Mouse (Mus musculus): ENCODE results near the gene Oprm1. TPM values are rescaled to one million over a fixed set of nuclear protein-coding genes. Genes with fewer than 3 reads are reported as not detected.
A peak's percentile ranks its signal among the peaks of the same experiment; 100 is the strongest.
"Not testable (repeated sequence)": the region's sequence is repeated elsewhere in the genome, so short reads cannot be mapped to it uniquely, and the experiment has no call there.

Oprm1 gene
- total and polyA plus RNA-seq, 2 experiments from 2014 or later, result 2.4 to 12.3 TPM

DNA sequence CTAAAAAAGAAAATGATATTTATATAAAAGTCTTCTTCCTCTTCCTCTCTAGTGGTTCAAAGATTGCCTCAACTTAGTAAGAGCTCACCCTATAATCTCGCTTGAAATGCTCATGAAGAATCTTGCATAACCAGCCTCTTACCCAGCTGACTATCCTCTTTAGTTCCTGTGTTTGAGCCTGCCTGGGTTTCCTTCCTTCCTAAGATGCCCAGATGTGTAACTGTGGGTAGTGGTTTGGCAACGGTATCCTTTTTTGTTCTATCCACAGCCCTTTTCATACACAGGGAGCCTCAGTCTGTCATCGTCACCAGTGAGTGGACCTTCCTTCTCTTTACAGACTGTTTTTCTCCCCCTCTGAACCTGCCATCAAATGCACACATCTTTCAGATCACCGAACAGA, 227.9 kb downstream of the Oprm1 start:
- WGBS, result 87% methylated on average over 4 of the region's 4 CpGs
- DNase-seq (no peak), ATAC-seq (no peak)
- H3K9ac ChIP-seq, result no peak overlapping the region
- no peaks in the 10 kb centered on the region for H3K27me3 ChIP-seq (ENCODE audit: insufficient read depth, low read length)
- H3K27ac ChIP-seq (ENCODE audit: low read depth, low read length), result no peak overlapping the region
- H3K4me3 ChIP-seq (ENCODE audit: low read depth, low read length), result no peak overlapping the region
- TF ChIP-seq CTCF (IDR thresholded peaks at IDR 0.05; ENCODE audit: low read depth), result no peak
- no peaks in the 10 kb centered on the region for H3K36me3 ChIP-seq (ENCODE audit: insufficient read depth)
- H3K4me1 ChIP-seq (ENCODE audit: insufficient read depth), result no peaks in the 10 kb centered on the region
- H3K9me3 ChIP-seq (ENCODE audit: low read length), result no peaks in the 10 kb centered on the region
- no peak overlapping the region for H3K4me2 ChIP-seq (ENCODE audit: low read depth)

DNA sequence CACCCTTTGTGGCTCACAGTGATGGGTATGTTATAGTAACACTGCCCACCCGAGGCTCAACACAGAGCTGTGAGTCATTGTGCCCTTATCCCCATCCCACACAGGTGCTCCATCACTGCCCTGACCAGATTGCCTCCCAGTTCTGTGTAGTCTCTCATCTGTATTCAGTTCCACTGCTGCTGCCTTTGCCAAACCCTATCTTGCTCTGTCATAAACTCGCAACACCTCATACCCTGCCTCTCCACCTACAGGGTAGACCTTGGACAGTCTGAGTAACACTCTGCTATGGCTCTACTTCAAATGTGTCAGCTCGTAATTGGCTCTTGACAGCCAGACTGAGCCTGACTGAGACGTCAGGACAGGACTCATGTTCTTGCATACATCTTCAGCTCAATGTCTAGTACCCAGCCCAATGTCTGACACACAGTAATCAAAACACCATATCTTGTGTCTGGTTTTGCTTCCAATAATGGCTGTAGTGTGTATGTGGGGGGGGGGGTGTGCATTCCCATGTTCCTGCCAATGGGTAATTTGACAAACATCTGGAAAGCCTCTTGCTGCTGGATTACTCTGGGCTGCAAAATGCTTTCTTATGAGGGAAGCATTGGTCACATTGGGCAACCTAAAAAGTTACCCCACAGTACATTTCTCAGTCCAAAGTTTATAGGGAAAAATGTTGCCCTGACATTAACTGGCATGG, 229.2 kb downstream of the Oprm1 start:
- peak; percentile 47 for ATAC-seq
- Histone ChIP-seq H3K4me3 (ENCODE audit: low read depth, low read length) (no peak overlapping the region), H3K27me3 (ENCODE audit: insufficient read depth, low read length) (no peaks in the 10 kb centered on the region), H3K27ac (ENCODE audit: low read depth, low read length) (no peak overlapping the region), H3K9me3 (ENCODE audit: low read length) (no peaks in the 10 kb centered on the region), H3K4me2 (ENCODE audit: low read depth) (no peak overlapping the region), H3K36me3 (ENCODE audit: insufficient read depth) (no peaks in the 10 kb centered on the region), H3K9ac (no peak overlapping the region), H3K4me1 (ENCODE audit: insufficient read depth) (no peaks in the 10 kb centered on the region)
- no peak for DNase-seq
- 65% methylated on average over 4 of the region's 4 CpGs for WGBS
- no peak for TF ChIP-seq CTCF (IDR thresholded peaks at IDR 0.05; ENCODE audit: low read depth)

DNA sequence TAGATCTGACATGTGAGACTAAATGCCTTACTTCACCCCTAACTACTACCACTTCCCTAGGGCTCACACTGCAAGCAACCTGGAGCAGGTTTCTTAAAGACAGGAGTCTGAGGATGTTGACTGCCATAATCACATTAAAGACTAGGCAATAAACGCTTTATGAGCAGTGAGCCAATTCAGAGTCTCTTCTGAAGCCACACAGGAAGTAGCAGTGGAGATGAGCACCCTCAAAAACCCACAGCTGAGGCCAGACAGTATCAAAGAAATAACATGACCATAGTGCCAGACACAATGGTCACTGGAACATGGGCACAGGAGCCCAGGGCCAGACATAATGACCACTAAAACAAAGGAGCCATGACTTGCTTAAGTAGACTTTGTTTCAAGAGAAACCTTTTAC, 230.2 kb downstream of the Oprm1 start:
- no peaks in the 10 kb centered on the region for H3K9me3 ChIP-seq (ENCODE audit: low read length)
- ATAC-seq, result no peak
- no peak for TF ChIP-seq CTCF (IDR thresholded peaks at IDR 0.05; ENCODE audit: low read depth)
- H3K4me3 ChIP-seq (ENCODE audit: low read depth, low read length), result no peak overlapping the region
- no peak overlapping the region for H3K4me2 ChIP-seq (ENCODE audit: low read depth)
- no peaks in the 10 kb centered on the region for H3K27me3 ChIP-seq (ENCODE audit: insufficient read depth, low read length)
- DNase-seq, result no peak
- 87% methylated on average over 1 of the region's 1 CpGs for WGBS
- no peak overlapping the region for H3K9ac ChIP-seq
- no peak overlapping the region for H3K27ac ChIP-seq (ENCODE audit: low read depth, low read length)
- H3K4me1 ChIP-seq (ENCODE audit: insufficient read depth), result no peaks in the 10 kb centered on the region
- H3K36me3 ChIP-seq (ENCODE audit: insufficient read depth), result no peaks in the 10 kb centered on the region

DNA sequence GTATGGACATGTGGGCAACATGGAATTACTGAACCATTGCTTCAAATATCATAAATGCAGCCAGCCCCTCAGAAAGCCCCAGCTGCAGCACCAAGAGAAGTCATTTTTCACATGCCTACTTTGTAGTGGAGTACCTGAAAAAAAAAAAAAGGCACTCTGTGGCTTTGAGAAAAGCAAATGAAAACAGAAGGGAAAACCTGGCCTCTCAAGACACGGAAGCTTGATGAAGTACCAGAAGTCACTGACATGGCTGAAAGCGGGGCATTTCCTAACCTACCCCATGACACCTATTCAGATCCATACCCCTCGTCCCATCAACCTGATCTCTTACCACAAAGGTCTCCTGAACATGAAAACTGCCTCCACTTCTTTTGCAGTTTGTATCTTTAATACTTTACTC, 238.6 kb downstream of the Oprm1 start:
- ATAC-seq (no peak), DNase-seq (no peak)
- H3K9me3 ChIP-seq (ENCODE audit: low read length), result no peaks in the 10 kb centered on the region
- H3K36me3 ChIP-seq (ENCODE audit: insufficient read depth), result no peaks in the 10 kb centered on the region
- H3K27me3 ChIP-seq (ENCODE audit: insufficient read depth, low read length), result no peaks in the 10 kb centered on the region
- H3K9ac ChIP-seq, result no peak overlapping the region
- no peaks in the 10 kb centered on the region for H3K4me1 ChIP-seq (ENCODE audit: insufficient read depth)
- no peak overlapping the region for H3K4me2 ChIP-seq (ENCODE audit: low read depth)
- no peak overlapping the region for H3K27ac ChIP-seq (ENCODE audit: low read depth, low read length)
- WGBS, result 87% methylated on average over 3 of the region's 3 CpGs
- no peak for TF ChIP-seq CTCF (IDR thresholded peaks at IDR 0.05; ENCODE audit: low read depth)
- H3K4me3 ChIP-seq (ENCODE audit: low read depth, low read length), result no peak overlapping the region

DNA sequence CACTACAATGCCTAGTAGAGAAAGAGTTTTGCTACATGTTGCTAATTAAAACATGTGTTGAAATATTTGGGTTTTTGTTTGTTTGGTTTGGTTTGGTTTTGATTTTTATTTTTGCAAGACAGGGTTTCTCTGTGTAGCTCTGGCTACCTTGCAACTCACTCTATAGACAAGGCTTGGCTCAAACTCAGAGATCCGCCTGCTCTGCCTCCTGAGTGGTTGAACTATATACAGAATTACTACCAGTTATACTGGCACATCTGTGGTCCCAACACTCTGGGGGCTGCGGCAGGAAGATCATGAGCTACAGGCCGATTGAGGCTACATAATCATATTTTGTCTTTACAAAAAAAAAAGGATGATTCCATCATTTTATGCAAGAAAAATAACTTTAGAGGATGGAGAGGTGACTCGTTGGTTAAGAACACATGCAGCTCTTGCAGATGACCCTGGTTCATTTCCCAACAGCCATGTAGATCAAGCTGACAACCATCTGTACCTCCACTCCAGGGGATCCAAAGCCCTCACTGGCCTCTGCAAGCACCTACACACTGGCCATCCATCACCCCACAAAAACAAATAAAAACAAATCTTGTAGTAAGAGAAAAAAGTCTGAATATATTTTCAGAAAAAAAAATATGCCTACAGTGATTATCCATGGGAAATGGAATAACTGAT, 240.4 kb downstream of the Oprm1 start:
- no peaks in the 10 kb centered on the region for H3K9me3 ChIP-seq (ENCODE audit: low read length)
- no peak for TF ChIP-seq CTCF (IDR thresholded peaks at IDR 0.05; ENCODE audit: low read depth)
- no peaks in the 10 kb centered on the region for H3K27me3 ChIP-seq (ENCODE audit: insufficient read depth, low read length)
- H3K9ac ChIP-seq, result no peak overlapping the region
- DNase-seq (no peak), ATAC-seq (no peak)
- no peak overlapping the region for H3K4me2 ChIP-seq (ENCODE audit: low read depth)
- H3K4me3 ChIP-seq (ENCODE audit: low read depth, low read length), result no peak overlapping the region
- no peaks in the 10 kb centered on the region for H3K36me3 ChIP-seq (ENCODE audit: insufficient read depth)
- no peaks in the 10 kb centered on the region for H3K4me1 ChIP-seq (ENCODE audit: insufficient read depth)
- WGBS, result 95% methylated on average over 4 of the region's 4 CpGs
- H3K27ac ChIP-seq (ENCODE audit: low read depth, low read length), result no peak overlapping the region

DNA sequence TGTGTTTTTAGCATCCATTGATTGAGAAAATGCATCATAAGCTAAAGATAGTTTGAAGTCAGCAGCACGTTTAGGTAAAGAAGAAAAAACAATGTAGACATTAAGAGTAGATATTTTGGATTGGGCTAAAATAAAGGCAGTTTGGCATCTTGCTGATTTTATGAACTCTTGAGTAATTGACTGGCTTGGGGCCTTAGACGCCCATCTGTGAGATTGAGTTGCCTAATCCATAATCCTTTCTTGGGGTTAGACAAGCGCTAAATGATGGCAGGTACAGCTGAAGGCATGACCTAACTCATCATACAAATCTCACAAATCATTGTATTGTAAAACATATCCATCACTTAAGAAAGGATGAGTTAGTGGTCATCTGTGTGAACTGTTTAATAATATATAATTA, 241.0 kb downstream of the Oprm1 start:
- no peaks in the 10 kb centered on the region for H3K27me3 ChIP-seq (ENCODE audit: insufficient read depth, low read length)
- no peaks in the 10 kb centered on the region for H3K9me3 ChIP-seq (ENCODE audit: low read length)
- DNase-seq, result no peak
- H3K36me3 ChIP-seq (ENCODE audit: insufficient read depth), result no peaks in the 10 kb centered on the region
- H3K9ac ChIP-seq, result no peak overlapping the region
- no peak for TF ChIP-seq CTCF (IDR thresholded peaks at IDR 0.05; ENCODE audit: low read depth)
- 88% methylated on average over 3 of the region's 3 CpGs for WGBS
- no peak overlapping the region for H3K4me2 ChIP-seq (ENCODE audit: low read depth)
- no peaks in the 10 kb centered on the region for H3K4me1 ChIP-seq (ENCODE audit: insufficient read depth)
- H3K4me3 ChIP-seq (ENCODE audit: low read depth, low read length), result no peak overlapping the region
- no peak overlapping the region for H3K27ac ChIP-seq (ENCODE audit: low read depth, low read length)
- ATAC-seq, result no peak

DNA sequence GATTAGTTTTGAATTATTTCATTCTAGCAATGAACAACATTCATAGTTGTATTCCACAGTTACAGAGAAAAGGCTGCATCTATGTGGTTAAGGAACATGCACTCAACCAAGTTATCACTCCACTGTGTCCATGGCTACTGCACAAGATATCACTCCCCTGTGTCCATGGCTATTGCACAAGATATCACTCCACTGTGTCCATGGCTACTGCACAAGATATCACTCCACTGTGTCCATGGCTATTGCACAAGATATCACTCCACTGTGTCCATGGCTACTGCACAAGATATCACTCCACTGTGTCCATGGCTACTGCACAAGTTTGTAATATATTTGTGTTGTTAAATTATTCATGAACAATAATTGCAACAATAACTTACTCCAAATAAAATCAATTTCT, 245.6 kb downstream of the Oprm1 start:
- not testable (repeated sequence) for H3K36me3 ChIP-seq (ENCODE audit: insufficient read depth); H3K27me3 ChIP-seq (ENCODE audit: insufficient read depth, low read length); H3K9ac ChIP-seq; H3K4me1 ChIP-seq (ENCODE audit: insufficient read depth); H3K27ac ChIP-seq (ENCODE audit: low read depth, low read length); ATAC-seq; H3K4me2 ChIP-seq (ENCODE audit: low read depth); DNase-seq; H3K9me3 ChIP-seq (ENCODE audit: low read length); H3K4me3 ChIP-seq (ENCODE audit: low read depth, low read length)

Data from forebrain, postnatal 0 days (tissue).